Mouse (Mus musculus) G1E (cell line): Measurements from ENCODE around the gene Tns1. TPM values are rescaled to one million over a fixed set of nuclear protein-coding genes. Genes with fewer than 3 reads are reported as not detected.

ENCODE experiments used
- ATAC-seq: 2 replicates; pipeline ENCODE4 v1.8.0; 2016; ENCODE audit warnings: mild to moderate bottlenecking; ENCODE audit not compliant: insufficient number of reproducible peaks, poor library complexity, low FRiP score, severe bottlenecking; ENCODE audit errors: extremely low read depth
- DNase-seq: peaks from one replicate; pipeline ENCODE4 v3.0.0; 2012; ENCODE audit warnings: low spot score
- H3K27me3 ChIP-seq: 2 replicates; pipeline ENCODE4 v1.6.1; 2012; ENCODE audit warnings: mild to moderate bottlenecking, low read length, inconsistent platforms; ENCODE audit not compliant: insufficient read depth
- H3K36me3 ChIP-seq: replicated peaks from 2 replicates; pipeline ENCODE3; 2012; ENCODE audit warnings: mild to moderate bottlenecking, inconsistent platforms
- H3K4me1 ChIP-seq: 2 replicates; pipeline ENCODE4 v1.6.1; 2012; ENCODE audit warnings: low read depth, low read length, inconsistent platforms, mixed read lengths; ENCODE audit not compliant: insufficient read depth
- H3K4me3 ChIP-seq: 2 replicates; pipeline ENCODE4 v1.5.1; 2012; ENCODE audit warnings: low read depth, mild to moderate bottlenecking, inconsistent platforms, low read length, moderate library complexity, mixed read lengths
- H3K9me3 ChIP-seq: replicated peaks from 2 replicates; pipeline ENCODE4 v1.6.1; 2012; ENCODE audit warnings: inconsistent platforms
- CTCF ChIP-seq: IDR thresholded peaks from 2 replicates; pipeline ENCODE4 v1.5.1; 2012; ENCODE audit warnings: low read depth, low read length, inconsistent platforms, mixed read lengths
- GATA1 ChIP-seq: IDR thresholded peaks from 2 replicates; pipeline ENCODE4 v1.6.1; 2012; ENCODE audit warnings: borderline replicate concordance, low read length, inconsistent platforms, mixed read lengths
- GATA2 ChIP-seq: IDR thresholded peaks from 2 replicates; pipeline ENCODE4 v1.6.1; 2012; ENCODE audit warnings: low read depth, low read length, inconsistent platforms, borderline replicate concordance
- POLR2AphosphoS5 ChIP-seq: IDR thresholded peaks from 2 replicates; pipeline ENCODE4 v1.6.1; 2012; ENCODE audit warnings: low read depth, low read length, inconsistent platforms; ENCODE audit not compliant: insufficient replicate concordance
- TAL1 ChIP-seq: conservative IDR thresholded peaks from 2 replicates; pipeline ENCODE4 v1.6.1; 2012; ENCODE audit warnings: low read depth, low read length, inconsistent platforms, mixed read lengths
- polyA plus RNA-seq: library from polyadenylated mRNA; stranded (reverse); fragments of >175 nt; gene quantifications from 2 replicates; pipeline ENCODE4 v1.2.3, GENCODE M21; 2012
- total RNA-seq, 2 experiments: library from RNA; stranded (forward) in 1 of 2; stranded (reverse) in 1 of 2; fragments of 200-1000 nt in 1 of 2; fragments of >200 nt in 1 of 2; fragmentation: Nextera tagmentation in 1 of 2; gene quantifications; 2 replicates each; pipeline ENCODE4 v1.2.3; 2014 to 2017

Gene Tns1
- total and polyA plus RNA-seq, 3 experiments = 0.55 to 27.2 (median 1.7) TPM

- Histone ChIP-seq H3K36me3 (no peaks in the 10 kb centered on the region), H3K4me3 (no peak overlapping the region), H3K27me3 (peaks cover 3% of the 10 kb centered on the region; the same call in 1 of the 2 replicates), H3K4me1 (no peaks in the 10 kb centered on the region), H3K9me3 (no peaks in the 10 kb centered on the region)
- ATAC-seq = no peak
- TF ChIP-seq GATA1 (no peak), GATA2 (no peak), POLR2AphosphoS5 (no peak)
- no peak for DNase-seq
Observed at GRCm38 (mm10) chr1:73951178-73951577, 173.1 kb downstream of the Tns1 start.

GRCm38 (mm10) chr1:73948757-73949156 is 175.5 kb downstream of the Tns1 start:
- Histone ChIP-seq H3K4me1 (no peaks in the 10 kb centered on the region), H3K4me3 (no peak overlapping the region), H3K9me3 (no peaks in the 10 kb centered on the region), H3K36me3 (no peaks in the 10 kb centered on the region), H3K27me3 (peaks cover 3% of the 10 kb centered on the region; the same call in 1 of the 2 replicates)
- no peak for ATAC-seq
- TF ChIP-seq GATA1 (no peak), TAL1 (no peak), GATA2 (no peak), CTCF (no peak), POLR2AphosphoS5 (no peak)
- no peak for DNase-seq

- no peaks in the 10 kb centered on the region; the same call in 1 of the 2 replicates for H3K27me3 ChIP-seq
- no peak for TF ChIP-seq TAL1
- no peak for TF ChIP-seq GATA1
- TF ChIP-seq GATA2 = no peak
- no peak for TF ChIP-seq CTCF
- TF ChIP-seq POLR2AphosphoS5 = no peak
- no peak overlapping the region for H3K4me3 ChIP-seq
- no peaks in the 10 kb centered on the region for H3K4me1 ChIP-seq
- DNase-seq (no peak), ATAC-seq (no peak)
- H3K9me3 ChIP-seq = no peaks in the 10 kb centered on the region
- H3K36me3 ChIP-seq = no peaks in the 10 kb centered on the region
Observed at GRCm38 (mm10) chr1:73947525-73948304, 176.5 kb downstream of the Tns1 start.

DNA sequence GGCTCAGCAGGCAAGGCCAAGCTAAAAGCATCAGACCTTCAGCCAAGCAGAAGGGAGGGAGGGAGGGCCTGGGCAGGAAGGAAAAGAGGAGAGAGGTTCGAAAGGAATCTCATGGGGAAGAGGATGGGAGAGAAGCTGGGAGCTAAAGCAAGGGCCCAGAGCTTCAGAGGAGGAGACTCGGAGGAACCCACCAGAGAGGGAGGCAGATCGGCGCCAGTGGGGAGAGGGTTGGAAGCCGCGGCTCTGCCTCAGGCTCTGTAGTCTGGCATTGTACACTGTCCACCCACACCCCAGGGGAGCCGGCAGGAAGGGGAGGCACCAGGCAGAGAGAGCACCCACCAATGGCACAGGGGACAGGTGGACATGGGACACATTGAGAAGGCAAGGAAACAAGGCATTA is 177.5 kb downstream of the Tns1 start:
- Histone ChIP-seq H3K4me3 (no peak overlapping the region), H3K27me3 (no peaks in the 10 kb centered on the region; the same call in 1 of the 2 replicates), H3K36me3 (no peaks in the 10 kb centered on the region), H3K4me1 (no peaks in the 10 kb centered on the region), H3K9me3 (no peaks in the 10 kb centered on the region)
- TF ChIP-seq GATA2 = no peak
- TF ChIP-seq TAL1 = no peak
- no peak for TF ChIP-seq POLR2AphosphoS5
- TF ChIP-seq GATA1 = no peak
- no peak for TF ChIP-seq CTCF
- DNase-seq (no peak), ATAC-seq (no peak)

GRCm38 (mm10) chr1:73944393-73944792 is 179.9 kb downstream of the Tns1 start:
- H3K27me3 ChIP-seq = no peaks in the 10 kb centered on the region; the same call in 1 of the 2 replicates
- no peak for TF ChIP-seq TAL1
- TF ChIP-seq GATA2 = no peak
- no peak for TF ChIP-seq POLR2AphosphoS5
- TF ChIP-seq GATA1 = no peak
- no peak for TF ChIP-seq CTCF

DNA sequence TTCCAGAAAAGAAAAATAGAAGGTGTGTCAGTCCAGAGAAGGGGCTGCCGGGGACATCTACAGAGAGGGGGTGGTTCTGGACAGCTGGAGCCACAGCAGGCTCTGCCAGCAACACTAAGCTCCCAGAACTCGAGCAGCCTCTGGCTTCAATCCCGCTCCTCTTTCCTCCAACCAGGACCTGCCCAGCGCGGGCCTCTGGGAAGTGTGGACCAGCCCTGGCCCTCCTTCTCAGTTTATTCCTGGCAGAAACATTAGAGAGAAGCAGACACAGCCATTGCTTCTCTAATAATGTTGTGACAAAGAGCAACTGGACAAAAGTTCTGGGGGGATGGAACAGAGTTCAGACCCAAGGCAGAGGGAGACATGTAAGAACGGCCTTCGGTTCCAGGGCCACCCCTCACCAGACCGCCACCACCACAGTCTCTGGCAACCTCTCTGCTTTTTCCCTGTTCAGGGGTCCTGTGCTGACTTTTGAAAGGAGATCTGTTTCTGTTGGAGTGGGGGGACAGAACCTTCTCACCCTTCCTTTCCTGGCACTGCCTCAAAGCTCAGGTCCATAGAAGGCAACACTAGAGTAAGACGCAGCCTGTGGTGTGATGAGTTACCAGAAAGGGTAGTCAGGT is 180.5 kb downstream of the Tns1 start:
- ATAC-seq = no peak

More at GRCm38 (mm10) chr1:73944393-73944792, 179.9 kb downstream of the Tns1 start:
- no peak for DNase-seq
- Histone ChIP-seq H3K4me3 (no peak overlapping the region), H3K36me3 (no peaks in the 10 kb centered on the region), H3K9me3 (no peaks in the 10 kb centered on the region), H3K4me1 (no peaks in the 10 kb centered on the region)
- ATAC-seq = no peak

More for the DNA sequence above, 180.5 kb downstream of the Tns1 start:
- no peaks in the 10 kb centered on the region for H3K4me1 ChIP-seq
- DNase-seq = no peak
- no peaks in the 10 kb centered on the region; the same call in 1 of the 2 replicates for H3K27me3 ChIP-seq
- no peak for TF ChIP-seq POLR2AphosphoS5
- TF ChIP-seq GATA2 = no peak
- no peak for TF ChIP-seq CTCF
- no peak for TF ChIP-seq TAL1
- no peak overlapping the region for H3K4me3 ChIP-seq
- no peaks in the 10 kb centered on the region for H3K36me3 ChIP-seq
- no peaks in the 10 kb centered on the region for H3K9me3 ChIP-seq
